Mouse (Mus musculus): ENCODE results near the gene Cabin1.

Gene Cabin1

DNA sequence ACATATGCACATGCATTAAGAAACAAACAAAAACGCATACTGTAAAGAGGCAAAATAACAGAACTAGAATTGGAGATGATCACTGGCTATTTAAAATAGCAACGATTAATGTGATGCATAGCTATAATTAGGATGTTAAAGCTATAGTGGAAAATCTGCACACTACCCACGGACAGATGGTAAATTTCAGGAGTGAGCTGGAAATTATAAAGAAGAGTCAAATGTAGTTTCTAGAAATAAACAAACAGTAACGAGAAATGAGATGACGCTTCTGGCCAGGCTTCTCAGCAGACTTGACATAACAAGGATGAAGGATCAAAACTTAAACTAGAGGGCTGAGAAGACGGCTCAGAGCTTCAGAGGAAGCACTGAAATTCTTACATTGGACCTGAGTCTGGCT is 62.9 kb downstream of the Cabin1 start:
- no peak for DNase-seq (ENCODE audit: low spot score)

DNA sequence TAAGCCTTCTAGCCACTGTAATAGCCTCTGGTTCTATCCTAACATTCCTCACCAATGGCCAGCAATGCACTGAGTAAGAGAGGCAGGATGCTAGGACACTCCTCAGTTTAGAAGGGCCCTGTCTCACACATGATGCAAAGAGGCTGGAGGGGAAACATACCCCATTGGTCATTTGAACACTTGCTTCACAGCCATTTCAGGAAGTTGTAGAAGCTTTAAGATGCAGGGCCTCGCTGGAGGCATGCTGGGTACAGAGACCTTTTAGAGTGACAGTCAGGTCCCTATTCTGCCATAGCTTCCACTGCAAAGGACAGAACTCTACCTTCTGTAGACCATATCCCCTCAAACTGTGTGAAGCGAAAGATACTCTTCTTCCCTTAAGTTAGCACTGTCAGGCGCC is 66.4 kb downstream of the Cabin1 start:
- no peak for DNase-seq (ENCODE audit: low spot score)

DNA sequence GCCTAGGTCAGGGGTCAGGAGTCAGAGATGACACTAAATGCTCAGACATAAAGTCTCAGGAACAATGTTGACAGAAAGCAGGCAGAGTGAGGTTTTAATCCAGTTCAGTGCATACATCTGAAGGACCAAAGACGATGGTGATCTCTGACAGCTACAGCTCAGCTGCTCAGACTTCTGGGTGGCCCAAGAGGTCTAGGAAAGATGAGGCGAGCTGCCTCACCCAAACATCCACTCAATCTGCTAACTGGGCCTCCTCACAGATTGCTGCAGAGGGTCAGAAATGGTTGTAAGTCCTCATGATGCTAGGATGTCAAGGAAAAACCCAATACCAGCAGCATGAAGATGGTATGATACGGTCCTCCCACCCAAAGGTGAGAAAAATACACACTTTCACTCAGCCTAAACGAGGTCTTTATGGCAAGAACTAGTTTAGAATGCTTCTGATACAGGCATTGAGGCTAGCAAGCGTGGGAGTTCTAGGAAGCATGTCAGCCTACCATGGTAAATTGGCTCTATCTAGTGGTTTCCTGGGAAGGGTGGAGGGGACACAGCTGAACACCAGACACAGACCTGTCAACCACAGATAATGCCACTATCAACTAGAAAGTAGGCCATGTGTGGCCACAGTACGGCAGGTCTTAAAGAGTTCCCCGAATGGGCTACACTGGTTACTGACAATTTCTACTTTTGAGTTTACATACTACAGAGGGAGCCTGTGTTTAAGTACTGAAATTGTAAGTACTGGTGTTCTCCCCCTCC is 67.4 kb downstream of the Cabin1 start:
- DNase-seq (ENCODE audit: low spot score), result no peak

DNA sequence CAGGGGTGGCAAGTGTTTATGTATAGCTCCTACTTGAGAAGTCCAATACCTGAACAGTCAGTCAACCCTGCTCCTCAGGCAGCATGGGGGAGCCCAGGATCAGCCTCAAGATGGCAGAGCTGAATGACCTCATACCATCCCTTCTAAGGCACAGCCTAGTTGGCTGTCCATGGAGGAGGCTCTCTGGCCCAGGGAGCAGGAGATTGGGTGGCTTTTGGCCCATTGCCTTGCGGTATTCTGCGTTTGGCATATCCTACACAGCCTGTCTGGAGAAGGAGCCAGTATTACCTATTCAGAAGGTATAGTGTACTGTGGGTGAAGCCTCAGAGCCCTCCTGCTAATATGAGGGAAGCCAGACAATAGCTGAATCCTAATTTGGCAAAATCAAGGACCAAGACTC is 68.6 kb downstream of the Cabin1 start:
- DNase-seq (ENCODE audit: low spot score), result no peak

DNA sequence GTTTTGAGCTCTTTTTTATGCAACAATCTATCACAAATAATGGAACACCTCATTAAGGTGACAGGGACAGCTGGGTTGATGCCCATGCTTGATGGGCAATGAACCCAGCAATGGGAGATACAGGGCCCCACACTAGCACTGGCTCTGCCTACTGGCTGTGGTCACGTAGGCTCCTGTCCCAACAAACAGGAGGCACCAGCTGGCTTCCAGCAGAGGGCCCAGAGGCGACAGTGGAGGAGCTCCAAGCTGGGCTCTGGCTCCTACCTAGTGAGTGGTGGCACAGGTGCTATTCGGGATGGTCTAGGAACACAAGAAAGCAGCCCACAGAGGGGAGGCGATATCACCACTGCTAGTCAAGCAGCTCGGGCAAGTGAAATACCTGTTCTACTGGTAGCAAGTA is 69.1 kb downstream of the Cabin1 start:
- no peak for DNase-seq (ENCODE audit: low spot score)

DNA sequence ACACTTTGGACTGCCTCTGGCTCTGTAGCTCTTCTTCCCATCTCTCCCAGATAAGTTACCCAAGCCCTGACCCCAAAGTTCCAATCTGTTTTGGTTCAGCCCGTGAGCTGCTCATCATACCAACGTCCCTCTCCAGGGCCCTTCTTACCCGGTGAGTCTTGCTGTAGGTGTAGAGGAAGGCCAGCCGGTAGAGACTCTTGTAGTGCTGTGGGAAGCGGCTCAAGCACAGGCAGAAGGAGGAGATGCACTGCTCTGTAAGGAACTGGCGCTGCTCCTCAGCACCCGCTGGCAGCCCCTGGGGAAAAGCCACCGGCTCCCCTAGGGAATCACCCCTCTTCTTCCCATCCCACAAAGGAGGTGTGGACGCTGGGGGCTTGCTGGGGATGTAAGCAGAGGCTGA is 69.6 kb downstream of the Cabin1 start:
- no peak for DNase-seq (ENCODE audit: low spot score)

DNA sequence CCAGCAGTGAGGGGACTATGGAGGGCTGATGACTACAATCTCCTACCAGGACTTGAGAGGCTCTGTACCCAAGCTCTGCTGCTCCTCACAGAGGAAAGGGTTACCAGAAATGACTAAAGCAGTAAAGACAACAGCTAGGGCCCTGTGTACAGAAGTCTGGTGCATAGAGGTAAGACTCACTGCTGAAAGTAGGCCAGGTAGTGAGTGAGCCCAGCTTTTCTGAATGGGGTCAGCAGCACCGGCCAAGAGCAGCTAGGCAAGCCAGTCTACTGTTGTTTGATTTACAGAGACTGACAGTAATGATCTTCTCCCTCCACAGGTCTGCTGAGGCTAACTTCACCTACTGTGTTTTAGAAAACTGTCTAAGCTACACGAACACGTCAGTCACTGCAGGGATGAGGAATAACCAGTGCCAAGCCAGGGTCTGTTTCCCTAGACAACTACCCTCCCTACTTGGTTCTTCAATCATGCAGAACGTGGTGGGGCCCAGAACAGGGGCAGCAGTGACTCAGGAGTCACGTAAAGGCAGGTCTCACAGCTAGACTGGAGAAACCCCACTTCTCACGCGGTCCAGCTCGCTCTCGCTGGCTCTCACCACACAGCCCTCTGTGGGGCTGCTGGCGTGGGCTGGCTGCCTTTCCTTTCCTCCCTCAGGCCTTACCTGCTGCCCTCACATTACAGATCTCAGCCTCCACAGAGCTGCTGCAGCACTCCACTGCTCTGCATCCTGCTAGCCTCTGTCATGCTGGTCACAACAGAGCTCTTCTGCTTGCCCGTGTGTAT is 70.5 kb downstream of the Cabin1 start:
- DNase-seq (ENCODE audit: low spot score), result no peak

DNA sequence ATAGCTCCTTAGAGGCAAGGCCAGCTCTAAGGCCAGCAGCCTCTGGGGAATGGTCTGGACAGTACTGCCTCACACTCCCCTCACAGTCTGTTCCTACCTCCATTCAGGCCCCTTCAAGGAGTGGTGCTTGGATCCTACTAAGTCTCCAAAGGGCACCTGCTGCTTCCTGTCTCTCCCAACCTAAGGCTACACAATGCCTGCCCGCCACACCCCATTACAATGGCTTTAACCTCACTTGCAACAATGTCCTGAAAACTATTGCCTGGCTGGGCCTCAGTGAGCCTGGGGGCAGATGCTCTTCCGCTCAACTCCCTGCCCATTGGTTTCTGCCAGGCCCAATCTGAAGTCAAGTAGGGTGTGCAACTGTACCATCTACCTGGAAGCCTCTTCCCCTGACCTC is 75.5 kb downstream of the Cabin1 start:
- DNase-seq (ENCODE audit: low spot score), result no peak

DNA sequence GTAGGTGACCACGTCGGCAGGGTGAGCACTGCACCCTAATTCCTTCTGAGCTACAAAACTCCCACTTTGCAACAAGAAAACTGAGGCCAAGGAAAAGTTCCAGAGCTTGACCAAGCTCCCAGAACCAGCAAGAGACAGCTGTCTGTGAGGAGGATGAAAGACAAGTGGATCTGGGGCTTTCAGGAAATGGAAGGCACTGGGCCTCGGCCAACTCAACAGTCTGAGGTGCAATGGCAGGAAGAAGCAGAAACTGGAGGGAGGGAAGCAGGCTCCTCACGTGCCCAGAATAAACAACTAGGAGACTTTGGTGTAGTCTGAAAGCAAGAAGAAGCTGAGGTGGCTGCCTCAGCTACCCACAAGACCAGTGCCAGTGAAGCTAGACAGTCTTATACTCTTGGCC is 77.4 kb downstream of the Cabin1 start:
- no peak for DNase-seq (ENCODE audit: low spot score)

DNA sequence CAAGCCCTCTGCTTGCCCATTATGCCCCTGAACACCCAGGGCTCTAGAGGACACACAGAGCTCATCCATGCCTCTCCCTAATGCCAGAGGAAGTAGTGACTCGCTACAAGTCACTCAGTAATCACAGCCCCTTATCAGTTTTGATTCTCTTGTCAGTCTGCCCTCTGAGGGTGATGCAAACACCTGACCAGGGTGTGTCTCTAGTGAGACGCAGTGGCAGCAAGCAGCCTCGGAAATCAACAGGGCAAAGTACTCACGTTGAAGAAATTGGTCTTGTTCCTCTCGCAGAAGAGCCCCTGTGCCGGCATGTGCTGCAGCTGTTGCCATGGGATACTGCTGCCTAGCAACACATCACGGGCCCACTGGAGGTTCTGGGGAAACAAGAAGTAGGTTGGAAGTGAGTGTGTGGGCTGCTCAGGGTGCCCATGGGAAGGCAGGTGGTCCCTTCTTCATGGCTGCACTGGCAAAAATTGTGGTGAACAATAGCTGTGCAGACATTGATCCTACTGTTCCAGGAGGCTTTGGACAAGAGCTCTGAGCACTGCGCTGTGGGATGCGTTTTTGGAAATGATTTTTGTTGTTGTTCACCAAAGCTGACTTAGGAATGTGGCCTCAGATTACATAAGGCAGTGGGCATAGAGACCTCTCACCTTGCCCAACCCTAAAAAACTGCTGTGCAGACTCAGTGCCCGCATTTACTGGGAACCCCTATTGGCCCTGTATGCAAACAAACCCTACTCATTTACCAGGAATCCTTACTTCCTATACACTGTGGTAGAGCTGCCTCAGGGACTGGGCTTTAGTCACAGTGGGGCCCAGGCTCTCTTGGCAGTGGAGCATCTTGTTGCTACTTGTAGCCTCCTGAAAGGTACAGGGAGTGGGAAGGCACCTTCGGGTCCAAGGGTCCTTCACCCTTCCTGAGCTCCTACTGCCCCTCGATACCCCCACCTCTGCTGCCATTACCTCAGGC is 79.8 kb downstream of the Cabin1 start:
- no peak for DNase-seq (ENCODE audit: low spot score)

DNA sequence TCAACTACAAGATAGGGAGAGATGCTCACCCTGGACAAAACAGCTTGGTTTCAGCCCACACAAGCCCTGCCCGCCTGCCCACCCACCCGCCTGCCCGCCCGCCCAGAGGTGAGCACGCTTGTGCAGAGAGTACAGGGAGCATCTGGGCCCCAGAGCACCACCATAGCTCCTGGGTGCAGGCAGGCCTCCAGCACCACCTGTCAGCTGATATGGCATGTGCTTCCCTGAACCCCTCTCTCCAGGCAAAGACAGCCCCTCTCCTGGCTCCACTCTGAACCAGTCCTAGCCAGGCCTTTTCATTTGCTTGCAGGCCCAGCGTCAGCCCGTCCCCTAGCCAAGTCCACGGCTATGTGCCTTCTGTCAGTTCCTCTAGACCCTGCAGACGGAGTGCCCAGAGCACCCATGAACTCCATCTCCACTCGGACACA is 83.6 kb downstream of the Cabin1 start:
- DNase-seq (ENCODE audit: low spot score), result no peak

DNA sequence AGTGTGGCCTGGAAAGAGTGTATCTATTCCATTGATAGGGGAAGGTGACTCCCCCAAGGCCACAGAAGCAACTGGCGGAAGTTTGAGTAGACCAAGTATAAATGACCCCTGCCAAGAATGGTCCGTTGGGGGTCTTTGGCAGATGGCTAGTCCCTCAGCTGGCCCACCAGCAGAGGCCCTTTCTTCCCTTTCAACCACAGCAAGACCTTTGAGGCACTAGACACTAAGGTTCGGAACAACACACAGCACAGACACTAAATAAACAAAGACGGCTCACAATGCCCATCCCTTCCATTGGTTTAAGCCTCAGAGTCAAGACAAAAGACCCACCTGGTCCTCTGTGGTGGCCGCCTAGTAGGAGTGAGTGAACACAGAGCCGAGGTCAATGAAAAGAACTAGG is 84.9 kb downstream of the Cabin1 start:
- no peak for DNase-seq (ENCODE audit: low spot score)

DNA sequence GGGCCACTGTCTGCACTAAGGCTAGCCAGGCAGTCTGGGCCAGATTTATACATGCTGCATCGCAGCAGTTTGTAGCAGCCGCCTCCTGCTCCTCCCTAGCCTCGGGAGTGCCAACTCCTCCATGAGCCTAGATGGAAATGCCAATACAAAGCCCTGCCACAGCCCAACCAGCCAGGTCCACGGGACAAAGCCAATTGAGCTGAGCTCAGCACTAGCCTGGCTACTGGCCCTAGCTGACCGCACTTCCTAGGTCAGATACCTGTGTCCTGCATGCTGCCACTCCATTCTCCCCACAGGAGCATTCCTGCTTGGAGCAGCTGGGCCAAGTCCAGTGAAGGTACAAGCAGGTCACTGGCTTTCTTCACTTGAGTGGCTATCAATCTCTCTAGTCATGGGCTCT is 86.2 kb downstream of the Cabin1 start:
- DNase-seq (ENCODE audit: low spot score), result no peak

DNA sequence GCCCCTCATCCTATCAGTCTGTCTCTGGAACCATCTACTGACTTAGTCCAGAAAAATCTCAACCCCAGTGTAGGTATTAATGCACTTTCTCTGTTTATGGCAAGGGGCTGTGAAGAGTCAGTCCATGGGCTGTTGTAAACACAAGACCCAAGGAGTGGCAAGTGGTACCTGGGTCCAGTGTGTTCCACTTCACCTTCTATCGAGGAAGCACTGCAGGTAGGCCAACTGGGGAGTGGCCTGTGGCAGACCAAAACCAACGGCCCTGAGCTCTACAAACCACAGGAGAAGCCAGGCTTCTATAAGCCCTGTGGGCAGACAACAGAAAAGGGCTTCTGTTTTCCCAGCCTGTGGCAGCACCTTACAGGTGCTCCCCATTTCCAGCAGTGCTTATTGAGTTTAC is 86.6 kb downstream of the Cabin1 start:
- DNase-seq (ENCODE audit: low spot score), result no peak

DNA sequence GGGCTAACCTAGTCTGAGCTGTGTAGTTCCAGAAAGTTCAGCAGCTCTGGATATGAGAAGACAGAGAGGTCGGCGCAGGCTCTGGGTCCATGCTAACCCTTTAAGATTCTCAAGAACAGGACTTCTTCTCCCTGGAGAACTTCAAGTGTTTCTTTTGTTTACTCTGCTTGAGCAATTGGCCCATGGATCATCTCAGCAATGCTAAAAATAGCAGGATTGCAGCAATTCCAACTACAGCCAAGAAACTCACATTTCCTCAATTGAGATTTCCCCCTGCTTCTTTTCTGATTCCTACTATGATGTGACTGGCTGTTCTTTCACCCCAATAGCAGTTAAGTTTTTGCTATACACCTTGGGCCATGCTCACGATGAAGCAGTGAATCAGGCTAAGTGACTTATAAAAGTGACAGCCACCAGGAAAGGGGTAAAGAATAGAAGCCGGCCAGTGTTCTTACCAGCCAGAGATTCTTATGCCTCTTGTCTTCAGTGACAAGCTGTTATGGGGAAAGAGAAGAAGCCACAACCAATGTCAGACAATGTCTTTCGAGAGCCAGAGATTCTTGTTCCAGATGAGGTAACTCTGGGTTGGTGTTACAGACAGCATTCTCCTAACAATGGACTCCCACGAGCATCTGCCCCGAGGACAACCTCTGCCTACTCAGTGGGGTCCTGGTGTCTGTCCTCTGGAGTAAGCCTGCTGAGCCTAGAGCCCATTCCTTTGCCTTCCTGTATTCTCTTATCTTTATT is 87.1 kb downstream of the Cabin1 start:
- DNase-seq (ENCODE audit: low spot score), result no peak

DNA sequence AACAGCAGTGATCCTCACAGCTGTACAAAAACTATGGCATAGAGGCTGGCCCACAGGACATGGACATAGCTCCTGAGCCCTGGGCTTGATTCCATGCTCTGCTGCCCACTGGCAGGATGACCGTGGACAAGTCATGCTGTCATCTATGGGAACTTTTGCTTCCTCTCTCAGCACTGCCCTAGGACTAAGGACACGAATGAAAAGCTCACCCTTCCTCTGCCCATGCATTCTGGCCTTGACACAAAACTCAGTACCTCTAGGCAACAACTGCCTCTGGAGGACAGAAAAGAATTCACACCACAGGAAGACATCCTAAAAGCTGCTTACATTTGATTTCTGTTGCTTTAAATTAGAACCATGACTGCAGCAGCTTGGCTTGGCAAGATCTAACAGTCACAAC is 87.9 kb downstream of the Cabin1 start:
- DNase-seq (ENCODE audit: low spot score), result no peak

DNA sequence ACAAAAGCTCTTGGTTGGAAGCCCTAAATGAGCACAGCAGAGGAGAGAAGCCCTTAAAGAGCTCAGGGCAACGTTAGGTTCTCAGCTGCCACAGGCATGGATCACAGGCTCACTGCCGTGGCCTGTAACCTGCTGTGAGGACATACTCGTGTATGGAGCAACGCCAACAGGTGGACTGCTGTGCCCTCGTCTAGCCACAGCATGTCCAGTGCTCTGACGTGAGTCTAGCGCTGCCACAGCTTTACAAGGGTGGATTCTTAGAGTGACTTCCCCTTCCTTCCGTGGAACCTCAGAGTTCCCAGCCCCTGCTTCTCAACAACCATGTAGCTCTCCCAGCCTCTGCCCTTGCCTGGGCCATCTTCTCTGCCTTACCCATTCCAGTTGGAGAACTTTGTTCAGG is 88.5 kb downstream of the Cabin1 start:
- no peak for DNase-seq (ENCODE audit: low spot score)

DNA sequence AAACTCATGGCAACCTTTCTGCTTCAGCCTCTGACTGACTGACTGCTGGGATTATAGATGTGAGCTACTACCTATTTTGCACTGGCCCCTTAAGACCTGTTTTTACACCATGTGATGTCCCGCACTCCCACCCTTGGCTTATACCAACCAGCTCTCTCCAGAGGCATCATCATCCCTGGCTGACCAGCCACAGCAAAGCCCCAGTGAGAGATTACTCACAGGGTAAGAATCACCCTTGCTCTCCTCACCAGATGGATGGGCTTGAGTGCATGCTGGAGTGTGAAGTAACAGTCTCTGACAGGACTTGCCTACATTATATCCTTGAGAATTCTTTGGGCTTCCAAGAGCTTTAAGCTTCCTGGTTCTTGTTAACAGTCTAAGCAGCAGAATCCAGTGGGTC is 94.2 kb downstream of the Cabin1 start:
- DNase-seq (ENCODE audit: low spot score), result no peak

DNA sequence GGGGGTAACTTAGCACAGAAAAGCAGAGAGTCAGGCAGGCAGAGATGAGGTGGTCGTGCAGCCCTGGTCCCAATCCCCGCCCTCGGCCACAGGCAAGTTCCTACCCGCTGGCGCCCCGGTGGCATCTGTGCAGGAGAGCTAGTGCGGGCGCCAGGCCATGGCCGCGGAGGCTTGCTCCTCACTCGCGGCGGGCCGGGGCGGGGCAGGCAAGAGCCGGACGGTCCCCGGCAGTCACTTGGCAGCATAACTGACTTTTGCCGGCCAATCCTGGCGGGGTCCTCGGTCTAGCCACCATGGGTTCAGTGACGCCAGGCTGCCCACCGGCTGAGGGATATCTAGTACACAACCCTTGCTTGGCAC is 96.2 kb downstream of the Cabin1 start:
- DNase-seq (ENCODE audit: low spot score), result peak; percentile 80

DNA sequence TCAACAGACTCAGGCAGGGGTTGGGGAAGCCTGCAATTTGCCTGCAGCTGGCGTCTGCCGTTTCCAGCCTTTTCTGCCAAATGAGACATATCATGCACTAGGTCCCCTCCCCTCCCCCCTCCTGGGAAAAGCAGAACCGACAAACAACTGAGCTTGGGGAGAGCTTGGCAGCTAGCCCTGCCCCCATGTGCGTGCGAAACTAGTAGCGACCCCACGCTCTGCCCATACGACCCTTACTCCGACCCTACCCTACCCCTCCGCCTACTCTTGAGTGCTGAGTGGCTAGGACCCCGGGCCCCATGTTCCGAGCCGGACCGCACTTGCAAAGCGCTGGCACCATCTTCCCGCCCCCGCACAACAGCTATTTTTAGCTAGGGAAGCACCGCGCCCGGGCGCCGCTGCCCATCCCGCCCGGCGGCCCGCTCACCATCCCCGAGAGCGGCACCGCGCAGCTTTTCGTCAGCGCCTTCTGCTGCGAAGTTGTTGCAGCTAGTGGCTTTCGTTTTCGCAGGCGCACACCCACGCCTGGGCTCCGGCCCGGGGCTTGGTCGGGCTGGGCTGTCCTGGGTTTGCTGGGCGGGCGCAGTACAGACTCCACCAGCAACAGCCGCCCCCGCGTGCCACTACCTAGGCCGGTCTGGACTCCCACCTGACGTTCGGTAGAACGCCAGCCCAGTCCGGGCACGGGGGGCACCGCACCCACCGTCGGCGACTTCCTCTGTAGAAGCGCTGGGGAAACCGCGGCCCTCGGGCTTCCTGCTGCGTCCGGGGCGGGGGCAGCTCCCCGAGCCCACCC is 96.8 kb downstream of the Cabin1 start:
- DNase-seq (ENCODE audit: low spot score), result peak; percentile 77

DNA sequence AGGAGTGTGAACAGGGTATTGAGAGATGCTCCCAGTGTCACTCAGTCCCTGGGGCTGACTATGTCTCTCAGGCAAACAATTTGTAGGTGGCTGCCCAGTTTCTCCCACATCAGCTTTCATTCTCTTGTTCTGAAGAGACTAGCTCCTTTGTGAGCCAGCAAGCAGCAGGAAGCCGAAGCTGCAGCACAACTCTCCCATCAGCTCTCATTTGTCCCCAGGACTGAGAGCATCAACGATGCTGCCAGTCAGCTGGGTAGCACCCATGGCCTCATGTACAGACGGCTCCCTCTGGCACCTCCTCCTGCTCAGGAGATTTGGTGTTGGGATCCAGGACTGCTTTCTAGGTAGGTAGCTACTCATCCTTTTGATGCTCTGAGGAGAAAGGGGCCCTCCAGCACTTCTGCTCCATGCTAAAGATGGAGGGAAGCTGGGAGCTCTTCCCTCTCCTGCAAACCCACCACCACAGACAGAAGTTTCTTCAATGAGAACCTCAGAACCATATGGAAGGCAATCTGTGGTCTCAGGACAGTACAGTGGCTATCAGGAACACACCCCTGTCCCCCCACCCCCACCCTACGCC is 97.6 kb downstream of the Cabin1 start:
- DNase-seq (ENCODE audit: low spot score), result no peak
